16 mouse cellular contexts compared by ENCODE assay signal in the genomic region with DNA sequence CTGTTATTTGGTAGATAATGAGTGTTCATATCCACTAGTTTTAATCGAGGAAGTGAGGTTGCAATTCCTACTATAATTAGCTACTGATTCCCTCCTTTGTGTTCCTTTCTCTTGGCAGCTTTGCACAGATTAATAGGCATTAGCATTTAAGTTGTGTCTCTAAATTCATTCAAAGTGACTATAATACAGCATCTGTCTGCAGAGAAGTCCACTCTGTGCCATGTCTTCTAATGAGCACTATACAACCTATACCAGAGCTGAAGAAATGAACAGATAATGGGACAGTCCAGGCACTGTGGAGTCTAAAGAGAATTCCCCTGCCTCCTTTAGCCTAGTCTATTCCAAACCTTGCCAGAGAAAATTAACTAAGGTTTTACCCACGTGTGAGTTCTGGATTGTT.
"Had no signal": no experiment of that assay in that cellular context is flagged by ENCODE, and none has a peak within 500 bp of the region (broad histone marks: within the 10 kb centered on the region; RNA-seq: fewer than 3 reads in every experiment).

No protein-coding gene starts in this region.

- H3K9me3 ChIP-seq: midbrain, embryonic 10.5 days; midbrain, embryonic 12.5 days; neural tube, embryonic 13.5 days; neural tube, embryonic 15.5 days had no signal

- ATAC-seq: midbrain, embryonic 16.5 days had no signal

- DNase-seq: lung, adult 18-20 months; lung, embryonic 14.5 days; lung, postnatal 10 days; lung, postnatal 4 days; right cerebral cortex, postnatal 14 days; right cerebral cortex, postnatal 4 days; spleen, adult 18-20 months; thymus, adult 18-20 months; thymus, postnatal 14 days; thymus, postnatal 36 days had no signal

- H3K27me3 ChIP-seq: midbrain, embryonic 12.5 days; neural tube, embryonic 13.5 days; neural tube, embryonic 15.5 days had no signal

- H3K36me3 ChIP-seq: midbrain, embryonic 10.5 days; midbrain, embryonic 12.5 days; neural tube, embryonic 13.5 days; neural tube, embryonic 15.5 days had no signal

- H3K9ac ChIP-seq: lung, embryonic 14.5 days; midbrain, embryonic 12.5 days; neural tube, embryonic 13.5 days; neural tube, embryonic 15.5 days had no signal

- H3K4me2 ChIP-seq: lung, embryonic 14.5 days; midbrain, embryonic 12.5 days; neural tube, embryonic 13.5 days; neural tube, embryonic 15.5 days had no signal

- H3K4me1 ChIP-seq: midbrain, embryonic 10.5 days; midbrain, embryonic 12.5 days; neural tube, embryonic 13.5 days; neural tube, embryonic 15.5 days had no signal

- H3K27ac ChIP-seq: midbrain, embryonic 10.5 days; midbrain, embryonic 12.5 days; neural tube, embryonic 13.5 days; neural tube, embryonic 15.5 days had no signal

- H3K4me3 ChIP-seq: midbrain, embryonic 10.5 days; midbrain, embryonic 12.5 days; myocyte; neural tube, embryonic 13.5 days; neural tube, embryonic 15.5 days had no signal
